Mouse (Mus musculus): ENCODE results near the gene Cdc25a.

DNA sequence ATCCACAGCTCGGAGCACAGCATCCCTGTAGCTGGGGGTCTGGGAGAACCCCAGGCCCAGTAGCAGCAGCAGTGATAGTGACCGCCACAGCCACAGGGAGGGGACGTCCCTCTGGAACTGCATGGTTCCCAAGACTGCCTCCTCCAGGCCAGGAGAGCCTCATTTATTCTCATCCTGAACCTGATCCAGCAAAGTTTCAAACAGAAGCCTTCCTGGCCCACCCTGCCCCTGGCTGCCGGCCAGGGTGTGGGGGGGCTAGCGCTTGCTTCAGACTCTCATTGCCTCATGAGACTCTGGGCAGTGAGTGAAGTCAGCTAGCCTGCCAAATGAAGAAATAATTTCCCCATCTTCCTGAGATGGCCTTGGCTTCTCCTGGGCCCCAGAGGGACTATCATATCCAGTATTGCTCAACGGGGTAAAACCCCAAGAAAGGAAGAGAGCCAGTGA is 26.0 kb upstream of the Cdc25a start, which contains the start of gene Camp:
- TF ChIP-seq EP300 (IDR thresholded peaks at IDR 0.05; ENCODE audit: insufficient read depth, low read depth, low read length) (no peak), CTCF (IDR thresholded peaks at IDR 0.05; ENCODE audit: low read depth, low read length) (no peak)
